Mouse (Mus musculus): ENCODE measurements at regions not wholly inside any gene's neighbourhood (a gene's known extent, or its start where the extent isn't known, plus 50 kb on each side); places are given as distances from the start of the nearest gene placed in this dataset.

DNA sequence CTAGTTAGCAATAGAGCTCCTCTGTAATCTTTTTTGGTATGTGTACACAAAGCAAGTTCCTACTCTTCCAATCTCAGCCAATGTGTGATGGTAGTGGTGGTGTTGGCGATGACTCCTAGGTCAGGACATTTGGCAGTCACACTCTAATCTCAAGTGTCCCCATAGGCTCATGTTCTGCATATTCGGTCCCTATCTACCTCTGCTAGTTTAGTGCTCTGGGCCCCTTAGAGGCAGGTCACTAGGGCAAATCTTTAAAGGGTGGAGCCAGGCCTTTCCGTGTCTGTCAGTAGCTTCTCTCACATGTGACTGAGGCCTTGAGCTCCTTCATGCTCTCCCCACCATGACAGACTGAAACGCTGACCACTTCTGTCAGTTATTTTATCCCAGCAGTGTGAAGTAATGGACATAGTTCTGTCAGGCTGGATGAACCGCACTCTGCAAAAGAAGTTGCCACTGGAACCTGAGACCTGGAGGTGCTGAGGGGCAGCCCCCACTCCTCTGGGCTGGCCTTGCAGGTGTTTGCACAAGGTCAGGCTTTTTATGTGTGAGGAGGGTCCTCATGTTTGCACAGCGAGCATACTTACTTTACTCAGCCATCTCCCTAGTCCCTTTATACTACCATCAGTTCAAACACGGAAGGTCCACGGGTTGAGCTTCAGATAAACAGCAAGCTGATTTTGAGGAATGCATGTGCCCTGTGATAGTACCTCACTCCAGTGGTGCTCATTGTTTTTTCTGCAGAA, 75.3 kb upstream of the Ywhaq start:
- no peak for DNase-seq (ENCODE audit: low spot score)
- intact Hi-C loops (cut with DNase I): no loop called here

DNA sequence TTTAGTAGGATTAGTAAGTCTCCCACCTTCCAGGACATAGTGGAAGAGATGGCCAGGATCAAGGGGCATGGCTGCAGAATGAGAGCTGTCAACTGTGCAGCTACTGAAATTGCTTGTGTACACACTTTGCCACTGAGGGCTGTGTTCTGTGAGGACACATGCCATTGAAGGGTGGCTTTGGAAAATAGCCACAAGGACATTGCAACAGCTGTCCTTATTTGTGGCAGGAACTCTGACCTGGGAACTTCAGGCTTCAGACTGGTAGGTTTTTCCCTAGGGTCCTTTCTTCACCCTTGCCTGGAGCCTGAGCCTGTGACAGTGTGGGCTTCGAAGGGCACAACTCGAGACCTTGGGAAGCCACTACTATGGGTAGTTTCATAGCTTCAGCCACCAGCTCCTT, 64.2 kb upstream of the Ywhaq start:
- DNase-seq (ENCODE audit: low spot score): no peak
- intact Hi-C loops (cut with DNase I): no loop called here

DNA sequence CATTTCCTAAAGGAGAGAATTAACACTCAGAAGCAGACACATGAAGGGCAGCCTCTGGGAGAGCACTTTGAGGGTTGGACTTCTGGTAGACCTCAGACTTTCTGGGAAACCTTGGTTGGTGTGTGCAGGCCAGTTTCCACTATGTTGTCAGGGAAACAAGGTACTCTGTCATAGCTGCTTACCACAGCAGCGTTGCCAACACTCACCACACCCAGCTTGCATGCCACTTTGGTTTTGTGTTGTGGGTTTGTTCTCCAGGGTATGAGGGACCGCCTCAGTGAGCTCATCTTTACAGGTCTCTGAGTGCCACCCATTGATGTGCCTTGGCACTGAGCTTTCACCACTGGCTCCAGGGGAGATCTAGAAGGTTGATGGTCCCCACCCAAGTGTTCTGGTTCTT, 62.8 kb upstream of the Ywhaq start:
- intact Hi-C loops (cut with DNase I): no loop called here
- DNase-seq (ENCODE audit: low spot score): no peak

- intact Hi-C loops (cut with DNase I): no loop called here
Measured at GRCm38 (mm10) chr12:21479251-21479650, 61.8 kb upstream of the Ywhaq start.

GRCm38 (mm10) chr12:21476516-21476915, 59.1 kb upstream of the Ywhaq start:
- intact Hi-C loops (cut with DNase I): no loop called here
- no peak for DNase-seq (ENCODE audit: low spot score)

More at GRCm38 (mm10) chr12:21479251-21479650, 61.8 kb upstream of the Ywhaq start:
- no peak for DNase-seq (ENCODE audit: low spot score)

GRCm38 (mm10) chr12:21472951-21473710, 55.7 kb upstream of the Ywhaq start:
- intact Hi-C loops (cut with DNase I): no loop called here

GRCm38 (mm10) chr12:21472487-21472886, 55.0 kb upstream of the Ywhaq start:
- intact Hi-C loops (cut with DNase I): no loop called here
- DNase-seq (ENCODE audit: low spot score): peak; percentile 8

More at GRCm38 (mm10) chr12:21472951-21473710, 55.7 kb upstream of the Ywhaq start:
- no peak for DNase-seq (ENCODE audit: low spot score)

- no peak for DNase-seq (ENCODE audit: low spot score)
- intact Hi-C loops (cut with DNase I): no loop called here
Measured at GRCm38 (mm10) chr12:21471986-21472385, 54.5 kb upstream of the Ywhaq start.

DNA sequence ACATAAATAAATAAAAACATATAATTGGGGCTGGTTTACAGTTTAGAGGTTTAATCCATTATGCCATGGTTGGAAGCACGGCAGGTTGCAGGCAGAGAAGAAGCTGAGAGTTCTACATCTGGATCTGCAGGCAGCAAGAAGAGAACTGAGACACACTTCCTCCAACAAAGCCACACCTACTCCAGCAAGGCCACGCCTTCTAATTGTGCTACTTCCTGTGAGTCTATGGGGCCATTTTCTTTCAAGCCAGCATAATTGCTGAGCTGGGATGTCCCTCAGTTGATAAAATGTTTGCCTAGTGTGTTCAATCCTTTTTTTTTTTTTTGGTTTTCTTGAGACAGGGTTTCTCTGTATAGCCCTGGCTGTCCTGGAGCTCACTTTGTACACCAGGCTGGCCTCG, 52.8 kb upstream of the Ywhaq start:
- intact Hi-C loops (cut with DNase I): no loop called here
- no peak for DNase-seq (ENCODE audit: low spot score)

All from heart, postnatal 25 days (tissue).